Mouse (Mus musculus): Measurements from ENCODE around the gene Krt32.

- TF ChIP-seq POLR2A (IDR thresholded peaks at IDR 0.05; ENCODE audit: borderline replicate concordance, insufficient read depth, low read length) (no peak), CTCF (IDR thresholded peaks at IDR 0.05; ENCODE audit: borderline replicate concordance, insufficient read depth, low read depth, low read length) (no peak)
Observed at GRCm38 (mm10) chr11:100136559-100136958, 48.5 kb upstream of the Krt32 start.
